Mouse (Mus musculus) forebrain, embryonic 16.5 days (tissue): ENCODE measurements around the gene Pde1a. TPM values are rescaled to one million over a fixed set of nuclear protein-coding genes. Genes with fewer than 3 reads are reported as not detected.

Experiments
- polyA plus RNA-seq: library from polyadenylated mRNA; unstranded; fragments of >200 nt; fragmentation: Nextera tagmentation; extraction: Ambion mirVana; gene quantifications from 2 replicates; pipeline ENCODE4 v1.2.1, GENCODE M21; 2015

Pde1a gene
- polyA plus RNA-seq, 1 experiment from 2014 or later: 20.3 TPM

Other genes starting within 250 kb of the Pde1a start
- gene Prdx6b, start 163.0 kb upstream of the Pde1a start, polyA plus RNA-seq: not detected in 2 replicates
- gene Dnajc10, start 186.0 kb upstream of the Pde1a start, polyA plus RNA-seq: 58.9 and 61.4 TPM in 2 replicates